ENCODE assay signal across 28 mouse cellular contexts in the genomic region with DNA sequence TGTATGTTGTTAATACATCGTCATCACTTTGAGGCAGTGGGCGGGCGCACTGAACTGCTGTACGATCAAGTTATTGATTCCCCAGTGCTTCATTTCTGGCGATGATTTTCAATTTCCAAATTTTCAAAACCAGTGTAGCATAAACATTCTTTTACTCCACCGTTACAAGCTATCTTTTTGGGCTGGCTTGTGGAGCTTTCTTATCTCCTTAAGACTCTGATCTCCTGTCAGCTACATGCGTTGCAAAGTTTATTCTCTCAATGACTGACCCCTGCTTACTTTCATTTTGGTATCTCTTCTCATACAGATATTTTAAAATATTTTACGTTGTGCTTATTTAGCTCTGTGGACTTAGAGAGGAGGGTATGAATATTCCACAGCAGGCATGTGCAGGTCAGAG. TPM values are rescaled to one million over a fixed set of nuclear protein-coding genes. Genes with fewer than 3 reads are reported as not detected.
DNase-seq lines count a peak whose midpoint lies in the region; ATAC-seq and TF ChIP-seq lines count a peak whose summit lies in the region.
"Had no signal": no experiment of that assay in that cellular context is flagged by ENCODE, and none has a peak within 500 bp of the region (broad histone marks: within the 10 kb centered on the region; RNA-seq: fewer than 3 reads in every experiment).

No protein-coding gene starts in this region.

- peak overlapping the region; percentile 27; the same call in 1 of the 2 replicates for H3K4me2 ChIP-seq in liver, embryonic 11.5 days
- H3K4me2 ChIP-seq in liver, postnatal 0 days (ENCODE audit: low read depth, low read length), result no peak overlapping the region
- H3K4me2 ChIP-seq in liver, embryonic 14.5 days (ENCODE audit: low read depth), result 0 out of 2 replicates have a peak overlapping the region, but pooled peaks have one; percentile 15
- H3K4me2 ChIP-seq in hindbrain, embryonic 13.5 days, result no peak overlapping the region
- H3K4me2 ChIP-seq: embryonic facial prominence, embryonic 13.5 days; embryonic facial prominence, embryonic 15.5 days; forebrain, embryonic 12.5 days had no signal

- DNase-seq in liver, embryonic 11.5 days (ENCODE audit: low spot score), result no peak
- no peak for DNase-seq in liver, postnatal 0 days
- no peak for DNase-seq in G1E (ENCODE audit: low spot score)
- no peak for DNase-seq in liver, embryonic 14.5 days (ENCODE audit: low read depth in 3 of 3, low spot score in 3 of 3)
- DNase-seq in kidney, adult 9 months, result no peak
- DNase-seq: adrenal gland, adult 8-10 months; adrenal gland, postnatal 14 days; adrenal gland, postnatal 36 days; B cell, adult 2 months; cerebellum, adult 11-12 months; cerebellum, adult 2 months; cerebellum, adult 9-10 months; cerebellum, postnatal 10 days; cerebellum, postnatal 25 days; embryo, embryonic 11 days had no signal

- no peaks in the 10 kb centered on the region for H3K9me3 ChIP-seq in liver, embryonic 11.5 days (ENCODE audit: control insufficient read depth, low read length)
- no peaks in the 10 kb centered on the region for H3K9me3 ChIP-seq in liver, postnatal 0 days (ENCODE audit: low read length)
- no peaks in the 10 kb centered on the region for H3K9me3 ChIP-seq in G1E (replicated peaks)
- H3K9me3 ChIP-seq in liver, embryonic 14.5 days (ENCODE audit: control insufficient read depth, low read length), result no peaks in the 10 kb centered on the region
- no peaks in the 10 kb centered on the region for H3K9me3 ChIP-seq in hindbrain, embryonic 13.5 days
- H3K9me3 ChIP-seq: embryonic facial prominence, embryonic 13.5 days; embryonic facial prominence, embryonic 15.5 days; forebrain, embryonic 10.5 days; forebrain, embryonic 12.5 days had no signal

- TF ChIP-seq EP300 in liver, postnatal 0 days (IDR thresholded peaks at IDR 0.05; ENCODE audit: low read depth), result no peak
- peak; percentile 27; the same call in 1 of the 2 replicates for TF ChIP-seq EP300 in liver, embryonic 14.5 days (IDR thresholded peaks at IDR 0.05; ENCODE audit: low read depth)

- no peaks in the 10 kb centered on the region for H3K36me3 ChIP-seq in liver, embryonic 11.5 days (ENCODE audit: control insufficient read depth, insufficient read depth, low read length)
- no peaks in the 10 kb centered on the region for H3K36me3 ChIP-seq in liver, postnatal 0 days (replicated peaks; ENCODE audit: insufficient read depth, low read length)
- peaks cover 12% of the 10 kb centered on the region for H3K36me3 ChIP-seq in G1E (replicated peaks)
- no peaks in the 10 kb centered on the region for H3K36me3 ChIP-seq in liver, embryonic 14.5 days (replicated peaks; ENCODE audit: control insufficient read depth, insufficient read depth, low read depth)
- no peaks in the 10 kb centered on the region for H3K36me3 ChIP-seq in hindbrain, embryonic 13.5 days
- H3K36me3 ChIP-seq: embryonic facial prominence, embryonic 13.5 days; embryonic facial prominence, embryonic 15.5 days; forebrain, embryonic 10.5 days; forebrain, embryonic 12.5 days had no signal

- H3K9ac ChIP-seq in liver, embryonic 11.5 days (ENCODE audit: low read depth, low read length), result no peak overlapping the region
- H3K9ac ChIP-seq in liver, postnatal 0 days (replicated peaks), result no peak overlapping the region
- no peak overlapping the region for H3K9ac ChIP-seq in liver, embryonic 14.5 days (replicated peaks)
- no peak overlapping the region for H3K9ac ChIP-seq in hindbrain, embryonic 13.5 days
- H3K9ac ChIP-seq: embryonic facial prominence, embryonic 13.5 days; embryonic facial prominence, embryonic 15.5 days; forebrain, embryonic 12.5 days had no signal

- no peak overlapping the region for H3K4me3 ChIP-seq in liver, embryonic 11.5 days (ENCODE audit: low read depth, low read length)
- H3K4me3 ChIP-seq in liver, postnatal 0 days (ENCODE audit: low read depth, low read length), result no peak overlapping the region
- H3K4me3 ChIP-seq in G1E (ENCODE audit: low read depth, low read length), result peak overlapping the region; percentile 54; the same call in 1 of the 2 replicates
- H3K4me3 ChIP-seq in liver, embryonic 14.5 days (ENCODE audit: insufficient read depth in 1 of 2, low read depth in 2 of 2, low read length in 2 of 2), result no peak overlapping the region
- H3K4me3 ChIP-seq in hindbrain, embryonic 13.5 days, result no peak overlapping the region
- H3K4me3 ChIP-seq: embryonic facial prominence, embryonic 13.5 days; embryonic facial prominence, embryonic 15.5 days; erythroblast, embryonic 14.5 days; forebrain, embryonic 10.5 days; forebrain, embryonic 12.5 days had no signal

- WGBS in liver, embryonic 11.5 days, result 68% methylated on average over 8 of the region's 8 CpGs
- 60% methylated on average over 8 of the region's 8 CpGs for WGBS in liver, postnatal 0 days (ENCODE audit: insufficient replicate concordance)
- 43% methylated on average over 8 of the region's 8 CpGs for WGBS in liver, embryonic 14.5 days (ENCODE audit: insufficient replicate concordance)
- WGBS in hindbrain, embryonic 13.5 days, result 87% methylated on average over 8 of the region's 8 CpGs

- TF ChIP-seq CTCF in liver, postnatal 0 days (IDR thresholded peaks at IDR 0.05; ENCODE audit: low read depth), result no peak
- no peak for TF ChIP-seq CTCF in G1E (IDR thresholded peaks at IDR 0.05; ENCODE audit: low read depth, low read length)
- TF ChIP-seq CTCF in liver, embryonic 14.5 days (IDR thresholded peaks at IDR 0.05; ENCODE audit: low read depth), result no peak

- H3K27me3 ChIP-seq in liver, embryonic 11.5 days (replicated peaks; ENCODE audit: control insufficient read depth, insufficient read depth, low read length), result no peaks in the 10 kb centered on the region
- no peaks in the 10 kb centered on the region for H3K27me3 ChIP-seq in liver, postnatal 0 days (ENCODE audit: insufficient read depth, low read length)
- H3K27me3 ChIP-seq in G1E (ENCODE audit: insufficient read depth, low read length), result no peaks in the 10 kb centered on the region
- no peaks in the 10 kb centered on the region for H3K27me3 ChIP-seq in liver, embryonic 14.5 days (ENCODE audit: control insufficient read depth, insufficient read depth, low read length)
- H3K27me3 ChIP-seq in hindbrain, embryonic 13.5 days, result no peaks in the 10 kb centered on the region
- H3K27me3 ChIP-seq: CH12.LX; embryonic facial prominence, embryonic 13.5 days; embryonic facial prominence, embryonic 15.5 days; forebrain, embryonic 12.5 days; Patski had no signal

- ATAC-seq in liver, embryonic 11.5 days (replicated peaks; ENCODE audit: low FRiP score), result no peak
- no peak for ATAC-seq in liver, postnatal 0 days
- peak; percentile 40 for ATAC-seq in G1E (ENCODE audit: extremely low read depth, insufficient number of reproducible peaks, low FRiP score, poor library complexity, severe bottlenecking)
- ATAC-seq in liver, embryonic 14.5 days (ENCODE audit: insufficient read depth), result no peak
- peak; percentile 82 for ATAC-seq in megakaryocyte-erythroid progenitor cell, adult 5-6 weeks (replicated peaks; ENCODE audit: low FRiP score, low TSS enrichment, poor library complexity, severe bottlenecking)
- ATAC-seq in hindbrain, embryonic 13.5 days (ENCODE audit: low FRiP score), result no peak
- ATAC-seq: activated CD4-positive, CD25-positive, alpha-beta regulatory T cell, adult 4 months; CD4-positive, CD25-positive, alpha-beta regulatory T cell, adult 4 months; forebrain, embryonic 14.5 days; forebrain, embryonic 16.5 days; Patski had no signal

- no peak overlapping the region for H3K27ac ChIP-seq in liver, embryonic 11.5 days (ENCODE audit: low read depth, low read length)
- no peak overlapping the region for H3K27ac ChIP-seq in liver, postnatal 0 days (ENCODE audit: low read depth)
- no peak overlapping the region for H3K27ac ChIP-seq in liver, embryonic 14.5 days
- H3K27ac ChIP-seq in hindbrain, embryonic 13.5 days, result no peak overlapping the region
- H3K27ac ChIP-seq: embryonic facial prominence, embryonic 13.5 days; embryonic facial prominence, embryonic 15.5 days; forebrain, embryonic 10.5 days; forebrain, embryonic 12.5 days had no signal

- 0 out of 2 replicates have a peak, but pooled peaks cover 5% of the 10 kb centered on the region for H3K4me1 ChIP-seq in liver, embryonic 11.5 days (replicated peaks; ENCODE audit: control insufficient read depth, insufficient read depth, low read length)
- H3K4me1 ChIP-seq in liver, postnatal 0 days (ENCODE audit: insufficient read depth), result no peaks in the 10 kb centered on the region
- peaks cover 12% of the 10 kb centered on the region for H3K4me1 ChIP-seq in G1E (ENCODE audit: insufficient read depth, low read depth, low read length)
- no peaks in the 10 kb centered on the region for H3K4me1 ChIP-seq in liver, embryonic 14.5 days (replicated peaks; ENCODE audit: control insufficient read depth in 2 of 2, insufficient read depth in 2 of 2, low read length in 1 of 2)
- no peaks in the 10 kb centered on the region for H3K4me1 ChIP-seq in hindbrain, embryonic 13.5 days (replicated peaks)
- H3K4me1 ChIP-seq: embryonic facial prominence, embryonic 13.5 days; embryonic facial prominence, embryonic 15.5 days; forebrain, embryonic 10.5 days; forebrain, embryonic 12.5 days had no signal

RNA-seq across cellular contexts. Expression of a gene that starts 11.9 kb away (rescaled TPM):
- 38.7 and 41.1 TPM in 2 replicates for polyA plus RNA-seq in liver, embryonic 11.5 days (2014; fragmentation: Nextera tagmentation; extraction: Ambion mirVana)
- 28.0 and 29.7 TPM in 2 replicates for polyA plus RNA-seq in liver, postnatal 0 days (2015; fragmentation: Nextera tagmentation; extraction: Ambion mirVana)
- 292 and 317 TPM in 2 replicates for total RNA-seq in G1E (2014; fragmentation: Nextera tagmentation)
- total RNA-seq in G1E (2017), result 126 and 146 TPM in 2 replicates
- 1,103 and 1,581 TPM in 2 replicates for polyA plus RNA-seq in G1E (2012)
- 3.5 and 8.3 TPM in 2 replicates for polyA plus RNA-seq in liver, embryonic 14.5 days (2012; rRNA removed)
- polyA plus RNA-seq in liver, embryonic 14.5 days (2014; fragmentation: Nextera tagmentation; extraction: Ambion mirVana), result 19.0 and 19.5 TPM in 2 replicates
- total RNA-seq in megakaryocyte-erythroid progenitor cell, adult 5-6 weeks (2014; fragmentation: Nextera tagmentation), result 76.1 and 91.4 TPM in 2 replicates
- total RNA-seq in megakaryocyte-erythroid progenitor cell, adult 5-6 weeks (2017), result 38.2 and 41.0 TPM in 2 replicates
- polyA plus RNA-seq in hindbrain, embryonic 13.5 days (2015; fragmentation: Nextera tagmentation; extraction: Ambion mirVana), result 3.7 and 4.7 TPM in 2 replicates

Comparison
In these comparisons a context has a peak if more than half of its experiments do, and no peak if none do; other contexts are left out.
1. H3K4me2 ChIP-seq: peak in liver, embryonic 11.5 days (single experiment) and liver, embryonic 14.5 days (single experiment); none in liver, postnatal 0 days (single experiment) and hindbrain, embryonic 13.5 days (single experiment).
2. ATAC-seq: peak in G1E (single experiment) and megakaryocyte-erythroid progenitor cell, adult 5-6 weeks (single experiment); none in liver, embryonic 11.5 days (single experiment), liver, postnatal 0 days (single experiment), liver, embryonic 14.5 days (single experiment) and hindbrain, embryonic 13.5 days (single experiment).
3. RNA of a gene that starts 11.9 kb away (polyA plus RNA-seq): 1,103 to 1,581 TPM in G1E; 38.7 to 41.1 TPM in liver, embryonic 11.5 days, 28.0 to 29.7 TPM in liver, postnatal 0 days, 3.5 to 19.5 TPM in liver, embryonic 14.5 days and 3.7 to 4.7 TPM in hindbrain, embryonic 13.5 days; every median in the first group is over 10 times any median in the second.